Mouse (Mus musculus) liver, embryonic 14.5 days (tissue): Measurements from ENCODE around the gene Ust.

Experiments
- CTCF ChIP-seq: IDR thresholded peaks from 2 replicates; pipeline ENCODE4 v1.5.1; 2016; ENCODE audit warnings: antibody characterized with exemption, low read depth, control low read depth
- EP300 ChIP-seq: IDR thresholded peaks from 2 replicates; pipeline ENCODE4 v1.6.1; 2016; ENCODE audit warnings: antibody characterized with exemption, low read depth

GRCm38 (mm10) chr10:8304211-8304610, 214.4 kb downstream of the Ust start:
- TF ChIP-seq CTCF (no peak), EP300 (no peak)
